Mouse (Mus musculus): Measurements from ENCODE around the gene Mettl8. TPM values are rescaled to one million over a fixed set of nuclear protein-coding genes. Genes with fewer than 3 reads are reported as not detected.

Mettl8 gene
- total and polyA plus RNA-seq, 2 experiments from 2014 or later: 8.7 to 8.9 TPM

DNA sequence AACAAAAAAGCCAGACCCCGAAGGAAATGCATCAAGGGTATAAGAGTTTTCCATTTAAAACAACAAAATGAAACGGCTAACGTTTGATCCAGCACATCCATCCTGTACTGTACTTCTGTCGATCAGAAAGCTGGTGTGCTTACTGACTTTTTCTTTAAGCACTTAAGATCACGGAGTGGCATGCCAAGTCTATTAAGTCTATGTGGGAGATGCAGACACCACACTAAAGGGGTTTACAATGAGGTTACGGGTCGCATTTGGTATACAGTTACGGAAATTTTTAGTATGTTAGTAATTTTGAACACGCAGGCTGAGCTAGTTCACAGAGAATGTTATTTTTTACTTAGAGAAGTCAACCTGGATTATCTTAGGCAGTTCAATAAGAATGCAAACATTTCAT lies 667 bp downstream of the Mettl8 start:
- peak overlapping the region; percentile 93 for H3K4me3 ChIP-seq (ENCODE audit: low read depth, low read length)
- H3K4me2 ChIP-seq (ENCODE audit: low read depth): peak overlapping the region; percentile 94
- peak; percentile 36 for DNase-seq
- 30% methylated on average over 9 of the region's 9 CpGs for WGBS
- no peak for ATAC-seq
- 0 out of 2 replicates have a peak, but pooled peaks cover 12% of the 10 kb centered on the region for H3K4me1 ChIP-seq (ENCODE audit: insufficient read depth)
- H3K9me3 ChIP-seq (ENCODE audit: low read length): no peaks in the 10 kb centered on the region
- H3K36me3 ChIP-seq (ENCODE audit: insufficient read depth): no peaks in the 10 kb centered on the region
- H3K27ac ChIP-seq (ENCODE audit: low read depth, low read length): peak overlapping the region; percentile 98; the same call in 1 of the 2 replicates
- no peaks in the 10 kb centered on the region for H3K27me3 ChIP-seq (ENCODE audit: insufficient read depth, low read length)
- peak overlapping the region; percentile 97 for H3K9ac ChIP-seq
- TF ChIP-seq CTCF (IDR thresholded peaks at IDR 0.05; ENCODE audit: low read depth): no peak

DNA sequence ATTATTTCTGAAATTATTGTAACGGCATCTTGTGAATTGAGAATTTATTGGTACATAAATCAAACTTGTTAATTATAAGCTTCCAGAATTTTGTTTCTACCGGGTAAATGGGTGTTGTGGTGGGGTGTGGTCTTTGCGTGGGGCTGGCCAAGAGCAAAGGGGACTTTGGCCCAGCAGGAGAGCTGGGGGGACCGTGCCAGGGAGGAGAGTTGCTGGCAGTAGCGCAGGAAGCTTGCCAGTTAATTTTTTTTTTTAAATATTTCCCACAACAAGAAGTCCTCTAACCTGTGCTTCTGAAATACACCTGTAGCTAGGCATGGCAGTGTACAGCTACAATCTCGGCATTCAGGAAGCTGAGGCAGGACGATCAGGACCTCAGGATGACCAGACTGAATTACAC lies 4.9 kb downstream of the Mettl8 start:
- ATAC-seq: no peak
- TF ChIP-seq CTCF (IDR thresholded peaks at IDR 0.05; ENCODE audit: low read depth): no peak
- no peak for DNase-seq
- H3K27ac ChIP-seq (ENCODE audit: low read depth, low read length): no peak overlapping the region
- no peaks in the 10 kb centered on the region for H3K36me3 ChIP-seq (ENCODE audit: insufficient read depth)
- H3K4me2 ChIP-seq (ENCODE audit: low read depth): no peak overlapping the region
- no peaks in the 10 kb centered on the region for H3K9me3 ChIP-seq (ENCODE audit: low read length)
- H3K9ac ChIP-seq: no peak overlapping the region
- 86% methylated on average over 7 of the region's 7 CpGs for WGBS
- H3K4me1 ChIP-seq (ENCODE audit: insufficient read depth): 0 out of 2 replicates have a peak, but pooled peaks cover 12% of the 10 kb centered on the region
- H3K27me3 ChIP-seq (ENCODE audit: insufficient read depth, low read length): no peaks in the 10 kb centered on the region
- H3K4me3 ChIP-seq (ENCODE audit: low read depth, low read length): no peak overlapping the region

DNA sequence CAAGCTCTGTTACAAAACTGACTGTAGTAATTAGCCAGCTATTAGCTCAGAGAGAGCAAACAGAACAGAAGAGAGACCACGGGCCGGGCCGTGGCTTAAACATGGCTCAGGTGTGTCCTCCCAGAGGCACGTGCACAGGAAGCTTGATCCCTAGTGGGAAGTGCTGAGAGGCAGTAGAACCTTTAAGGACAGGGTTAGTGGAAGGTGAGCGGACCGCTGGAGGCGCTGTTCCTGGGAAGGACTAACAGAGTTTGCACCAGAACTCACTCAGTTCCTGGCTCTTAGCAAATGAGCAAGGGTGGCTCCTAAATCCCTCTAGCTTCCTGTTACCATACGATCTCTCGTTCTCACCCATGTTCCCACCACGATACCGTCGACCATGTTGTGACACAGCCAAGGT lies 6.5 kb downstream of the Mettl8 start:
- ATAC-seq (no peak), DNase-seq (no peak)
- H3K4me3 ChIP-seq (ENCODE audit: low read depth, low read length): no peak overlapping the region
- H3K4me2 ChIP-seq (ENCODE audit: low read depth): no peak overlapping the region
- no peak overlapping the region for H3K27ac ChIP-seq (ENCODE audit: low read depth, low read length)
- no peaks in the 10 kb centered on the region for H3K27me3 ChIP-seq (ENCODE audit: insufficient read depth, low read length)
- H3K36me3 ChIP-seq (ENCODE audit: insufficient read depth): no peaks in the 10 kb centered on the region
- 0 out of 2 replicates have a peak, but pooled peaks cover 4% of the 10 kb centered on the region for H3K4me1 ChIP-seq (ENCODE audit: insufficient read depth)
- 77% methylated on average over 12 of the region's 12 CpGs for WGBS
- no peaks in the 10 kb centered on the region for H3K9me3 ChIP-seq (ENCODE audit: low read length)
- no peak overlapping the region for H3K9ac ChIP-seq
- no peak for TF ChIP-seq CTCF (IDR thresholded peaks at IDR 0.05; ENCODE audit: low read depth)

DNA sequence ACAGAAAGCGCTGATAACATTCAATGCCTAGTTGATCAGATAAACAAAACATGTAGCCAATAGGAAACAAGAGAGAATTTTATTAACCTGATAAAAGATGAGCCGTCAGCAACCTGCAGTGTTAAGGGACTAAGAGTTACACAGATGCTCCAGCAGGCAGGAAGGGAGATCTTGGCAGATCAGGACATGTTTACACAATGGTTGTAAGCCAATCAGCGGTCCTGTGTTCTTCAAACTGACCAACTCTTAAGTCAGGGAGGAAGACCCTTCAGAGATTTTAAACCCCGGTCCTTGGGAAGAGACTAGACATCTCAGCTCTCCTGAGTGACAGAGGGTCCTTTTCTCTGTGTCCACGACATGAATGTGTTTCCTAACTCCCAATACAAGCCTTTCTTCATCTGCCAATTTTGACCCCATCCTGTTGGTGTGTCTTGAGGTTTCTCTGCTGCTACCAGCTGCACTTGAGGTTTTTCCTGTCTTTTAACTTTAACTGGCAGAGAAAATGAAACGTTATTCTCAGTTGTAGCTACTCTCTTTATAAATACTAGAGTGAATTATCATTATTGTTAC lies 8.5 kb downstream of the Mettl8 start:
- DNase-seq (no peak), ATAC-seq (no peak)
- H3K27ac ChIP-seq (ENCODE audit: low read depth, low read length): no peak overlapping the region
- H3K4me1 ChIP-seq (ENCODE audit: insufficient read depth): no peaks in the 10 kb centered on the region
- no peaks in the 10 kb centered on the region for H3K36me3 ChIP-seq (ENCODE audit: insufficient read depth)
- no peak overlapping the region for H3K9ac ChIP-seq
- no peak overlapping the region for H3K4me2 ChIP-seq (ENCODE audit: low read depth)
- 79% methylated on average over 6 of the region's 6 CpGs for WGBS
- H3K4me3 ChIP-seq (ENCODE audit: low read depth, low read length): no peak overlapping the region
- H3K9me3 ChIP-seq (ENCODE audit: low read length): no peaks in the 10 kb centered on the region
- H3K27me3 ChIP-seq (ENCODE audit: insufficient read depth, low read length): no peaks in the 10 kb centered on the region
- TF ChIP-seq CTCF (IDR thresholded peaks at IDR 0.05; ENCODE audit: low read depth): no peak

DNA sequence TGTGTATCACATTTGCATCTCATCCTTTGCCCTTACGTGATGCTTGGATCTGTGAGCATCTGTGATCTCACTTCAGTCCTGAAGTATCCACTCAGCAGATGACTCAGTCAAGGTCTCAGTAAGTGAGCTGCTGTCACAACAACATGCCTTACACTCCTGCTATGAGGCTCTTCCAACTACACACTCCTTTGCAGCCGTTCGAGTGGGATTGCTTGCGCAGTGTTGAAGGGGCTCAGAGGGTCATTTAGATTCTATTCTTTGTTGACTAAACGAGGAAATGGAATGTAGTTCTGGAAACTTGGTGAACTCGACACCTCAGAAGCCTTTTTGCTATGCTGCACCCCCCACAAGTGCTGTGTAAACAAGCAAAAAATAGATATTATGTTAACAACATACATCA lies 9.2 kb downstream of the Mettl8 start:
- 62% methylated on average over 6 of the region's 6 CpGs for WGBS
- Histone ChIP-seq H3K9me3 (ENCODE audit: low read length) (no peaks in the 10 kb centered on the region), H3K4me1 (ENCODE audit: insufficient read depth) (no peaks in the 10 kb centered on the region), H3K4me2 (ENCODE audit: low read depth) (no peak overlapping the region), H3K4me3 (ENCODE audit: low read depth, low read length) (no peak overlapping the region), H3K36me3 (ENCODE audit: insufficient read depth) (no peaks in the 10 kb centered on the region), H3K27ac (ENCODE audit: low read depth, low read length) (no peak overlapping the region), H3K9ac (no peak overlapping the region), H3K27me3 (ENCODE audit: insufficient read depth, low read length) (no peaks in the 10 kb centered on the region)
- DNase-seq: no peak
- TF ChIP-seq CTCF (IDR thresholded peaks at IDR 0.05; ENCODE audit: low read depth): no peak
- no peak; the same call in 1 of the 2 replicates for ATAC-seq

DNA sequence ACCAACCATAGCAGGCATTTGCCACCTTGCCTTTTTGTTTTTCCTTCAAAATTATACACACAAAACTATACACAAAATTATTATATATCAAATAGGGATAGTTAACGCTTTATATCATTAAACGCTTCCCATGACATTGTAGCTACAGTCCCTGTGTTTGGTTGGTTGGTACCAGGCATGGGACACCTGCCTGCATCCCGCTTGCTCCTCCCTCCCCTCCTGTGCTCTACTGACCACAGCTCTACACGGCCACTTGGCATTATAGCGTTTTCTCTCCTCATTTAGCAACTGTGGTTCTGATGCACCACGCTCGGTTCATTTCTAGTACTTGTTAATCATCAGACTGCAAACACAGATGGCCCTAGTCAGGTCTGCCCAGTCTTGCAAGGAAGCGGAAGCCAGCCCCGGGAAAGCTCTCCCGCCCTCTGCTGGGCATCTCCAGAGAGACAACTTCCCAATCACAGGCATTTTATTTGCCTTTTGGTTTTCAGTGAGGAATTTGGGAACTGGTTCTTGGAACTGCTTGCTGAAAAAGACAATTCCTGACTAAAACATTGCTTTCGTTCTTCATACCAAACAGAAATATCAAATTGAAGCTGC lies 15.8 kb downstream of the Mettl8 start:
- H3K4me1 ChIP-seq (ENCODE audit: insufficient read depth): no peaks in the 10 kb centered on the region
- peak overlapping the region; percentile 40 for H3K4me2 ChIP-seq (ENCODE audit: low read depth)
- no peak overlapping the region for H3K9ac ChIP-seq
- no peak overlapping the region for H3K27ac ChIP-seq (ENCODE audit: low read depth, low read length)
- no peaks in the 10 kb centered on the region for H3K27me3 ChIP-seq (ENCODE audit: insufficient read depth, low read length)
- peak; percentile 86 for TF ChIP-seq CTCF (IDR thresholded peaks at IDR 0.05; ENCODE audit: low read depth)
- ATAC-seq (peak; percentile 94), DNase-seq (peak; percentile 90)
- 31% methylated on average over 11 of the region's 11 CpGs for WGBS
- H3K36me3 ChIP-seq (ENCODE audit: insufficient read depth): no peaks in the 10 kb centered on the region
- H3K9me3 ChIP-seq (ENCODE audit: low read length): no peaks in the 10 kb centered on the region
- H3K4me3 ChIP-seq (ENCODE audit: low read depth, low read length): no peak overlapping the region

DNA sequence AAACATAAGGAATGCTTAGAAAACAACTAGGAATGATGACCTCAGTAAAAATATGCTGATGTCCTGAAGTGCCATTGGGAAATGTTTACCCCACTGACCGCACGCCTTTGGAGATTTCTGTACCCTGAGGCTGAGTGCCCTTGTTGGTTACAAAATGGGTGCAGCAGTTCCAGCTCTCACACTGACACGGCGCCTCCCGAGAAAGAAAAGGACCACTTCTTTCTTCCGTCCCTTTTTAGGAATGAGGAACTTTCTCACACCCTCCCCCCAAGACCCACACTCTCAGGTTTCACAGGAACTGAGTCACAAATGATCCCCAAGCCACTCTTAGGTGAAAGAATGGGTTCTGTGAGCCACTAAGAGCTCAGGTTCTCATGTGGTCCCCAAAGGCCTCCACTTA lies 17.9 kb downstream of the Mettl8 start:
- H3K9me3 ChIP-seq (ENCODE audit: low read length): no peaks in the 10 kb centered on the region
- DNase-seq (no peak), ATAC-seq (no peak)
- H3K4me2 ChIP-seq (ENCODE audit: low read depth): no peak overlapping the region
- WGBS: 82% methylated on average over 6 of the region's 6 CpGs
- H3K4me1 ChIP-seq (ENCODE audit: insufficient read depth): peaks cover 3% of the 10 kb centered on the region; the same call in 1 of the 2 replicates
- no peaks in the 10 kb centered on the region for H3K27me3 ChIP-seq (ENCODE audit: insufficient read depth, low read length)
- H3K36me3 ChIP-seq (ENCODE audit: insufficient read depth): no peaks in the 10 kb centered on the region
- TF ChIP-seq CTCF (IDR thresholded peaks at IDR 0.05; ENCODE audit: low read depth): no peak
- H3K27ac ChIP-seq (ENCODE audit: low read depth, low read length): no peak overlapping the region
- H3K4me3 ChIP-seq (ENCODE audit: low read depth, low read length): no peak overlapping the region
- no peak overlapping the region for H3K9ac ChIP-seq

Measured in forebrain, postnatal 0 days (tissue).